Mouse (Mus musculus): ENCODE results near the gene Nes. TPM values are rescaled to one million over a fixed set of nuclear protein-coding genes. Genes with fewer than 3 reads are reported as not detected.

Gene Nes
- polyA plus RNA-seq (2015; fragmentation: Nextera tagmentation; extraction: Ambion mirVana), result 14.1 and 21.8 TPM in 2 replicates

DNA sequence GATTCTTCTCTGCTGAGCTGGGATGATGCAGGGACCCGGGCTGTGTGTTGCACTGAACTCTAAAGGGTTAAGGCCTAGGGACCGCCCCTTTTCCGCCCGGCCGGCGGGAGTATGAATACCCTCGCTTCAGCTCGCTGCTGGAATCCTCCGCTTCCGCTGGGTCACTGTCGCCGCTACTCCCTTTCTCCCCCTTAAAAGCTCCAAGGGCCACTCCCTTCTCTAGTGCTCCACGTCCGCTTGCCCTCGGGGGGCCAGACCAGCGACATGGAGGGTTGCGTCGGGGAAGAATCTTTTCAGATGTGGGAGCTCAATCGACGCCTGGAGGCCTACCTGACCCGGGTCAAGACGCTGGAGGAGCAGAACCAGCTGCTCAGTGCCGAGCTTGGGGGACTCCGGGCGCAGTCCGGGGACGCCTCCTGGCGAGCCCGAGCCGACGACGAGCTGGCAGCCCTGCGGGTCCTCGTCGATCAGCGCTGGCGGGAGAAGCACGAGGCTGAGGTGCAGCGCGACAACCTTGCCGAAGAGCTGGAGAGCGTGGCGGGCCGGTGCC, at the start of gene Nes:
Gene Nes, plus strand, starts transcription at position 140 of the 550 bp plus-strand sequence.
- ATAC-seq, result peak; percentile 75

DNA sequence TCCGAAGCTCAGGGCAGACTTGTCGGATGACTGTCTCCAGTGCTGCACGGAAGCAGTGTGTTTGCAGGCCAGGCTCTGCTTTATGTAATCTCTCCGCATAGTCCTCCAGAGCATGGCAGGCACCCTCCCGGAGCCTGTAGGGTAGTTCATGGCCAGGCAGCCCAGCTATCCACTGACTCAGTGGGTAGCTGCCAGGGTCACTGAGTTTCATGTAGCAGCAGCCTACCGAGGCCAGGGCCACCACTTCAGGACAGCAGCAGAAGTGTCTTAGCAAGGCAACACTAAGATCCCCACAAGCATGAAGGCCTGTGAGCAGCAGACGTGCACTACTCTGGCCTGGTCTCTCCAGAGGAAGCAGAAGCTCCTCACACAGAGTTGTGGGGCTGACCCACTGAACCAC, 45.9 kb upstream of the Nes start:
- Histone ChIP-seq H3K9ac (ENCODE audit: low read depth, low read length) (no peak overlapping the region), H3K4me2 (ENCODE audit: low read length) (no peak overlapping the region), H3K27ac (ENCODE audit: low read length) (no peak overlapping the region), H3K4me1 (ENCODE audit: control insufficient read depth, insufficient read depth, low read length) (peaks cover 17% of the 10 kb centered on the region), H3K9me3 (replicated peaks; ENCODE audit: control insufficient read depth, low read length, poor library complexity, severe bottlenecking) (no peaks in the 10 kb centered on the region), H3K4me3 (ENCODE audit: low read depth, low read length) (no peak overlapping the region), H3K27me3 (ENCODE audit: control insufficient read depth, insufficient read depth, low read depth, low read length) (no peaks in the 10 kb centered on the region), H3K36me3 (ENCODE audit: control insufficient read depth, insufficient read depth, low read length) (peaks cover 28% of the 10 kb centered on the region)
- 89% methylated on average over 7 of the region's 7 CpGs for WGBS
- ATAC-seq, result no peak

More for the DNA sequence above, at the start of gene Nes:
- Histone ChIP-seq H3K27me3 (ENCODE audit: control insufficient read depth, insufficient read depth, low read depth, low read length) (peaks cover 3% of the 10 kb centered on the region; the same call in 1 of the 2 replicates), H3K9me3 (replicated peaks; ENCODE audit: control insufficient read depth, low read length, poor library complexity, severe bottlenecking) (no peaks in the 10 kb centered on the region), H3K4me2 (ENCODE audit: low read length) (peak within 1 kb of the TSS; percentile 93), H3K36me3 (ENCODE audit: control insufficient read depth, insufficient read depth, low read length) (no peaks in the 10 kb centered on the region), H3K4me3 (ENCODE audit: low read depth, low read length) (peak within 1 kb of the TSS; percentile 58), H3K4me1 (ENCODE audit: control insufficient read depth, insufficient read depth, low read length) (peaks cover 9% of the 10 kb centered on the region), H3K9ac (ENCODE audit: low read depth, low read length) (peak within 1 kb of the TSS; percentile 71), H3K27ac (ENCODE audit: low read length) (peak within 1 kb of the TSS; percentile 39)
- WGBS, result under 1% methylated on average over 44 of the region's 44 CpGs

DNA sequence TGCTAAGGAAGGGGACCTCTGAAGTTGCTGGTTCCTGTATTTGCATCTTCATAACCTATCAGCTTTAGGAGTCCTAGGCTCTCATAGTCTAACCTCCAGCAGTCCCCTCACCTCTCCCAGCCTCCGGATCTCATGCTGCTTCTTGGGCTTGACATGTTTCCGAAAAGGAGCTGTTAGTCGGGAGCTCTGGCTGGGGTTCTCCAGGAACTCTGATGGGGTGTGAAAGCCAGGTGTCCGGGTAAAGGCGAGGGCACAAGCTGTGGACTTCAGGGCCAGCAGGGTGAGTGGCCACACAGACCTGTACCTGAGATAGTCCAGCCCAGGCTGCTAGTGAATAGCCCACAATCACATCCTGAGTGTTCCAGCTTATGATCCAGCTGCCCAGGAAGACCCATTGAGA, 43.4 kb upstream of the Nes start:
- Histone ChIP-seq H3K9ac (ENCODE audit: low read depth, low read length) (no peak overlapping the region), H3K9me3 (replicated peaks; ENCODE audit: control insufficient read depth, low read length, poor library complexity, severe bottlenecking) (no peaks in the 10 kb centered on the region), H3K27ac (ENCODE audit: low read length) (no peak overlapping the region), H3K4me3 (ENCODE audit: low read depth, low read length) (no peak overlapping the region), H3K4me1 (ENCODE audit: control insufficient read depth, insufficient read depth, low read length) (peaks cover 23% of the 10 kb centered on the region), H3K36me3 (ENCODE audit: control insufficient read depth, insufficient read depth, low read length) (peaks cover 29% of the 10 kb centered on the region), H3K27me3 (ENCODE audit: control insufficient read depth, insufficient read depth, low read depth, low read length) (no peaks in the 10 kb centered on the region), H3K4me2 (ENCODE audit: low read length) (no peak overlapping the region)
- no peak for ATAC-seq
- 96% methylated on average over 5 of the region's 5 CpGs for WGBS

DNA sequence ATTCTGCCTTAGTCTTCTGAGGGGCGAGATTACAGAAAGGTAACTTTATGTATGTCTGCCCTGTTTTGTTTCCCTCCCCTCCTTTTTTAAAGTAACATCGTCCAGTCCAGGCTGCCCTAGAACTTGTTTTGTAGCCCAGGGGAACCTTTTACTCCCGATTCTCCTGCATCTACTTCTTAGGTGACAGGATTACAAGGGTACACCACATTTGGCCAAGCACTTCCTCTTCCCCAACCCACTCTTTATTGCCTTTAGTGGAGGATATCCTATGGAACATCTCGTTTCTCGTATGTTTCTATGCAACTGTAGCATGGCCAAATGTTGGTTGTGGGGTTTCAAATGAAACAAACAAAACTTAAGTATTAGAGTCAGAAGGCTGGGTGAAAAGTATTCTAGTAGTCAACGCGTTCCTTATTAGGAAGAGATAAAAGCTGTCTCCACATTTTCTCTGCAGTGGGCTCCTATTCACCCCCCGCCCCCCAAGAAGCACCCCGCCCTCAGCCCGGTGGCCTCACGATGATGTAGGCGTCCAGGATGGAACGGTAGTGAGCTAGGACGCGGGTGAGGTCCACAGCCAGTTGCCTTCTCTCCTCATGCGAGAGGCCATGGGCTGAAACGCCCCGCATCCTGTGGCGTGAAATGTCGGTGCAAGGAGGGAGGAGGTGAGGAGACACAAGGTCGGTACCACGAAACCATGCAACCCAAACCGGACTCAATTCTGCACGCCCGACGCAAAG, 41.4 kb upstream of the Nes start:
- Histone ChIP-seq H3K4me2 (ENCODE audit: low read length) (peak overlapping the region; percentile 80), H3K9ac (ENCODE audit: low read depth, low read length) (peak overlapping the region; percentile 94), H3K27ac (ENCODE audit: low read length) (peak overlapping the region; percentile 92), H3K27me3 (ENCODE audit: control insufficient read depth, insufficient read depth, low read depth, low read length) (no peaks in the 10 kb centered on the region), H3K9me3 (replicated peaks; ENCODE audit: control insufficient read depth, low read length, poor library complexity, severe bottlenecking) (no peaks in the 10 kb centered on the region), H3K4me1 (ENCODE audit: control insufficient read depth, insufficient read depth, low read length) (peaks cover 26% of the 10 kb centered on the region), H3K4me3 (ENCODE audit: low read depth, low read length) (peak overlapping the region; percentile 90), H3K36me3 (ENCODE audit: control insufficient read depth, insufficient read depth, low read length) (peaks cover 19% of the 10 kb centered on the region)
- peak; percentile 71 for ATAC-seq
- WGBS, result 6% methylated on average over 26 of the region's 26 CpGs

DNA sequence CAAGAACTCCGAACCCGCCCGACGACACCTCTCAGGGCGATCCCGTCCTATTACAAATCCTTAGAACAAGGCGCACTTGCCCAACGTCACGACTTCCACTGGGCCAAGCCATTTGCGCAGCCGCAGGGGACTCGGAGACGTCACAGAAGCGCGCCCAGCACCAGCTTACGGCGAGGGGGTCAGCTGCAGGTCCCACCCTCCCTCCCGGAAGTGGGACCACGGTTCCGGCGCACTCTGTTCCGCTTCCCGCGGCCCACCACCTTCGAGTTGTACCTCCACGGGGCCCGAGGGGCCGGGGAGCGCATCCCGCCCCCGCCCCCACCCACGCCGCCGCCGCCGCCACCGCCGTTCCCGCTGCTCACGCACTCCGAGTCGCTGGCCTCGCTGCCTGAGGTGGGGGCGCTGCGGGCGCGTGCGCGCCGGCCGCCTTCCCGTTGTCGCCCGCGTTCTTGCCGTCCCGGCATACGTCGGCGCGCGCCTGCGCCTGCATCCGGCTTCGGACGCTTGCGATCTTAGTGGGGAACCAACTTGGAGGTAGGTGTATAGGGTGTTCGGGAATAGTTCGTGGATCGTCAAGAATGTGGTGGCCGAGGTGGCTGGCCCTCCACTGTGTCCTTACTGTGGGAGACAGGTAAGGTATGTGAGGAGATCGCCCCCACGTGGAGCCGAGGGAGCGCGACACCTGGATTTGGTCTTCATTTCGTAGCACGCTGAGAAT, 40.6 kb upstream of the Nes start, which contains the start of the genes Isg20l2 and Rrnad1:
Gene Isg20l2, plus strand, starts transcription at position 237 of the 718 bp plus-strand sequence.
Gene Rrnad1, minus strand, starts transcription at position 640 of the 718 bp plus-strand sequence.
- H3K27me3 ChIP-seq (ENCODE audit: control insufficient read depth, insufficient read depth, low read depth, low read length), result no peaks in the 10 kb centered on the region
- H3K4me2 ChIP-seq (ENCODE audit: low read length), result peak within 1 kb of the TSS; percentile 80
- peak within 1 kb of the TSS; percentile 92 for H3K27ac ChIP-seq (ENCODE audit: low read length)
- H3K4me1 ChIP-seq (ENCODE audit: control insufficient read depth, insufficient read depth, low read length), result peaks cover 29% of the 10 kb centered on the region
- H3K36me3 ChIP-seq (ENCODE audit: control insufficient read depth, insufficient read depth, low read length), result peaks cover 16% of the 10 kb centered on the region
- peak; percentile 97 for ATAC-seq
- no peaks in the 10 kb centered on the region for H3K9me3 ChIP-seq (replicated peaks; ENCODE audit: control insufficient read depth, low read length, poor library complexity, severe bottlenecking)
- peak within 1 kb of the TSS; percentile 90 for H3K4me3 ChIP-seq (ENCODE audit: low read depth, low read length)
- peak within 1 kb of the TSS; percentile 94 for H3K9ac ChIP-seq (ENCODE audit: low read depth, low read length)
- WGBS, result 0% methylated on average over 64 of the region's 78 CpGs

DNA sequence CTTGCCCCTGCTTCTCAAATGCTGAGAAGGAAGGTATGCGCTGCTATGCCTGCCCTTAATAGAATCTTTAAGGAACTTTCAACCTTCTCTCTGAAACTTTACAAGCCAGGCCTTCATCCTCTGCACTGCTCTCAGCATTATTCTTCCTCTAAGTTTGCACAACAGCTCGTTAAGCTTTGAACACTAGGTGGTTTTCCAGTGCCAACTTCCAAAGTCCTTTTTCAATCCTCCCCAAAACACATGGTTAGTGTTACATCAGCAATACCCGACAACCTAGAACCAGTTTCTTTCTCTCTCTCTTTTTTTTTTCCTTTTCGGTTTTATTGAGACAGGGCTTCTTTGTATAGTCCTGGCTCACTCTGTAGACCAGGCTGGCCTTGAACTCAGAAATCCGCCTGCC, 36.9 kb upstream of the Nes start:
- Histone ChIP-seq H3K9me3 (replicated peaks; ENCODE audit: control insufficient read depth, low read length, poor library complexity, severe bottlenecking) (no peaks in the 10 kb centered on the region), H3K9ac (ENCODE audit: low read depth, low read length) (no peak overlapping the region), H3K36me3 (ENCODE audit: control insufficient read depth, insufficient read depth, low read length) (peaks cover 16% of the 10 kb centered on the region), H3K4me2 (ENCODE audit: low read length) (no peak overlapping the region), H3K4me3 (ENCODE audit: low read depth, low read length) (no peak overlapping the region), H3K27me3 (ENCODE audit: control insufficient read depth, insufficient read depth, low read depth, low read length) (no peaks in the 10 kb centered on the region), H3K4me1 (ENCODE audit: control insufficient read depth, insufficient read depth, low read length) (peaks cover 36% of the 10 kb centered on the region), H3K27ac (ENCODE audit: low read length) (no peak overlapping the region)
- ATAC-seq, result no peak
- 90% methylated on average over 5 of the region's 5 CpGs for whole genome bisulfite sequencing

DNA sequence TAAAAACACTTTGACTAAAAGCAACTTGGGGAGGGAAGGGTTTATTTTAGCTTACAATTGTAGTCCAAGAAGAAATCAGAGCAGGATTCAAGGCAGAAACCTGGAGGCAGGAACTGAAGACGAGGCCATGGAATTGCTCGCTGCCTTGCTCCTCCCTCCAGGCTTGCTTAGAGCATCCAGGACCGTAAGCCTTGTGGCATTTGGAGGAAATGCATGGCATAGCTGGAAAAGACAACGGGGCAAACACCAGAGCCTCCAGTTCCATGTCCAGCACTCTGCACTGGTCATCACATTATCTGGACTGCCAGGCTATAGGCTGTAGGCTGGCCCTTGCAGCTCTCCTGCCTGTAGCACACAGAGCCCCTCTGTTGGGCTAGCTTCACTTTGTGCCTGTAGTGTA, 36.4 kb upstream of the Nes start:
- 65% methylated on average over 4 of the region's 4 CpGs for WGBS
- Histone ChIP-seq H3K9me3 (replicated peaks; ENCODE audit: control insufficient read depth, low read length, poor library complexity, severe bottlenecking) (no peaks in the 10 kb centered on the region), H3K4me3 (ENCODE audit: low read depth, low read length) (no peak overlapping the region), H3K36me3 (ENCODE audit: control insufficient read depth, insufficient read depth, low read length) (peaks cover 20% of the 10 kb centered on the region), H3K4me1 (ENCODE audit: control insufficient read depth, insufficient read depth, low read length) (peaks cover 31% of the 10 kb centered on the region), H3K9ac (ENCODE audit: low read depth, low read length) (no peak overlapping the region), H3K27me3 (ENCODE audit: control insufficient read depth, insufficient read depth, low read depth, low read length) (no peaks in the 10 kb centered on the region), H3K4me2 (ENCODE audit: low read length) (no peak overlapping the region), H3K27ac (ENCODE audit: low read length) (no peak overlapping the region)
- no peak for ATAC-seq

DNA sequence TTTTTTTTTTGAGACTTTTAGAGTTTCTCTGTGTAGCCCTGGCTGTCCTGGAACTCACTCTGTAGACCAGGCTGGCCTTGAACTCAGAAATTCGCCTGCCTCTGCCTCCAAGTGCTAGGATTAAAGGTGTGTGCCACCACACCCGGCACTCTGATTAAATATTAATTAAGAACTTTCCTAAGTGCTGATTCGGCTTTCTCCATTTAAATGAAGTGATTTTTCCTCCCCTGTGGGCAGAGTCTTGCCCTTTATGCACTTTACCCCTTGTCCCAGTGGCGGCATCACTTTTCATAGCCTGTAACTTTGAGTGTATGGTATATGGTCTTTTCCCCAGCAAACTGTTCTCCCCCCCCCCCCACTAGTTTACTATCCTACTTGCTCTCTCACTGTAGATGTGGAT, 35.7 kb upstream of the Nes start:
- Histone ChIP-seq H3K4me1 (ENCODE audit: control insufficient read depth, insufficient read depth, low read length) (peaks cover 31% of the 10 kb centered on the region), H3K4me3 (ENCODE audit: low read depth, low read length) (no peak overlapping the region), H3K27ac (ENCODE audit: low read length) (no peak overlapping the region), H3K9ac (ENCODE audit: low read depth, low read length) (no peak overlapping the region), H3K27me3 (ENCODE audit: control insufficient read depth, insufficient read depth, low read depth, low read length) (no peaks in the 10 kb centered on the region), H3K4me2 (ENCODE audit: low read length) (no peak overlapping the region), H3K36me3 (ENCODE audit: control insufficient read depth, insufficient read depth, low read length) (peaks cover 24% of the 10 kb centered on the region), H3K9me3 (replicated peaks; ENCODE audit: control insufficient read depth, low read length, poor library complexity, severe bottlenecking) (no peaks in the 10 kb centered on the region)
- WGBS, result 86% methylated on average over 4 of the region's 4 CpGs
- no peak for ATAC-seq
